Mouse (Mus musculus): ENCODE results near the gene Usp3. TPM values are rescaled to one million over a fixed set of nuclear protein-coding genes. Genes with fewer than 3 reads are reported as not detected.

Gene Usp3
- polyA plus RNA-seq, 1 experiment from 2014 or later: 110 TPM

DNA sequence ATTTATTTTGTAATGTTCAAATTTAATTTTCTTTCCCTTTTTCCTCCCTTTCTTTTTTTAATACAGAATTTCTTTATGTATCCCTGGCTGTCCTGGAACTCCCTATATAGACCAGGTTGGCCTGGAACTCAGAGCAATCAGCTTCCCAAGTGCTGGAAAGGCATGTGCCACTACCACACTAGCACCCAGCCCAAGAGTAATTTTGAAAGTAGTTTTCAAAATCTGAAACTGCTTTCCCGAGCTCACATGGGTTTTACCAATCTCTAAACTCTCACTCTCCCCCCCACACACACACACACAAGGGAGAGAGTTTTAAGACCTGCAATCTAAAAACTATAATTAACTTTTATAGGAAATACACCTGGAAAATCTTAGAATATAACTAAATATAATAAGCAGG, 7.8 kb downstream of the Usp3 start:
- Histone ChIP-seq H3K4me2 (replicated peaks) (no peak overlapping the region), H3K4me1 (peaks cover 31% of the 10 kb centered on the region), H3K4me3 (no peak overlapping the region), H3K27me3 (no peaks in the 10 kb centered on the region), H3K36me3 (no peaks in the 10 kb centered on the region), H3K9me3 (no peaks in the 10 kb centered on the region), H3K27ac (replicated peaks) (no peak overlapping the region), H3K9ac (replicated peaks) (no peak overlapping the region)
- WGBS: 80% methylated on average over 1 of the region's 1 CpGs
- no peak for ATAC-seq (replicated peaks)

DNA sequence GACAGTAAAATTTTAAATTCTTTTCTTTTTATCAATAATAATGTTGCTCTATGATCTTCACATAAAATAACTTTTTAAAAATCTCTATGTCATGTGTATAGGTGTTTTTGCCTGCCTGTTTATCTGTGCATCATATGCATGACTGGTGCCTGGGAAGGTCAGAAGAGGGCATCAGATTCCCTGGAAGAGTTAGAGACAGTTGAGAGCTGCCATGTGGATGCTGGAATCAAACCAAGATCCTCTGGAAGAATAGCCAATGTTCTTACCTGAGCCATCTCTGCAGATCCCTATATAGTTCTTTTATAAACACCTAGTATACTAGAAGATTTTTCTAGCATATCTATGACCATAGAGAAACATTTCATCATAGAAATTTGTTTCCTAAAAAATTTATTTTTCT, 8.8 kb downstream of the Usp3 start:
- no peak overlapping the region for H3K27ac ChIP-seq (replicated peaks)
- ATAC-seq (replicated peaks): no peak
- no peak overlapping the region for H3K4me2 ChIP-seq (replicated peaks)
- no peak overlapping the region for H3K4me3 ChIP-seq
- no peaks in the 10 kb centered on the region for H3K36me3 ChIP-seq
- no peak overlapping the region for H3K9ac ChIP-seq (replicated peaks)
- H3K9me3 ChIP-seq: no peaks in the 10 kb centered on the region
- no peaks in the 10 kb centered on the region for H3K27me3 ChIP-seq
- peaks cover 22% of the 10 kb centered on the region for H3K4me1 ChIP-seq

DNA sequence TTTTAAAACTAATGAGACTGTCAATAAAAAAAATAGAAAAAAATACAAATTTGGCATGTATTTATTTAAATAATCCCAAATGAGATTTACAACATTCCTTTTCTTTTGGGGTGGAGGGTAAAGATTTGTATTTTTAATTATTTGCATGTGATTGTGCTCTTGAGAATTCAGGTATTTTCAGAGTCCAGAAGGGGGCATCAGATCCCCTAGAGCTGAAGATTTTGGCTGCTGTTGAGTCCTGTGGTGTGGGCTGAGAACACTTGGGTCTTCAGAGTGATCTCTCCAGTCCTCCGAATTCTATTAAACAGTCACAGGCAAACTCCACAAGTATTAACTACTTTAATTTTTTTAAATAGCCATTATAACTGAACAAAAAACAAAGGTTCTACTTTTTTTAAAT, 9.7 kb downstream of the Usp3 start:
- H3K9me3 ChIP-seq: no peaks in the 10 kb centered on the region
- WGBS: 85% methylated on average over 1 of the region's 1 CpGs
- ATAC-seq (replicated peaks): no peak
- no peak overlapping the region for H3K4me2 ChIP-seq (replicated peaks)
- H3K9ac ChIP-seq (replicated peaks): no peak overlapping the region
- H3K4me3 ChIP-seq: no peak overlapping the region
- H3K4me1 ChIP-seq: peaks cover 15% of the 10 kb centered on the region
- no peaks in the 10 kb centered on the region for H3K36me3 ChIP-seq
- no peak overlapping the region for H3K27ac ChIP-seq (replicated peaks)
- H3K27me3 ChIP-seq: no peaks in the 10 kb centered on the region

DNA sequence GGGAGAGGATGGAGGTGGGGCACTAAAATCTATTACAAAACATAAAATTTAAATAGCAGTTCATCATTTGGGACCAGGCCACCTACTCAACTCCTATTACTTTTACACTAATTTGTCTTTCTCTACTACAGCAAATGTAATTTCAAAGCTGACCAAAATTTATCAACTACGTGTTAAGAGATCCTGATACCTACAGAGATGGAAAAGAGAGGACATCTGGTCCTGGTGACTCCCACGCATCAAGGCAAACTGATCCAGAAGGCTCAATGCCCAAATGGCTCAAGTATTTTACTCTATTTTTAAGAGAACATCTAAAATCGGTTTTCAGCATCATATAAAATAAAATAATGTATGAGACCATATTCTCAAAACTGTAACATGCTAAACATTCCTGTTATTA, 11.2 kb downstream of the Usp3 start:
- Histone ChIP-seq H3K9ac (replicated peaks) (no peak overlapping the region), H3K36me3 (no peaks in the 10 kb centered on the region), H3K27me3 (no peaks in the 10 kb centered on the region), H3K4me3 (no peak overlapping the region), H3K9me3 (no peaks in the 10 kb centered on the region), H3K4me1 (peaks cover 8% of the 10 kb centered on the region), H3K27ac (replicated peaks) (no peak overlapping the region), H3K4me2 (replicated peaks) (no peak overlapping the region)
- no peak for ATAC-seq (replicated peaks)
- WGBS: 91% methylated on average over 3 of the region's 3 CpGs

DNA sequence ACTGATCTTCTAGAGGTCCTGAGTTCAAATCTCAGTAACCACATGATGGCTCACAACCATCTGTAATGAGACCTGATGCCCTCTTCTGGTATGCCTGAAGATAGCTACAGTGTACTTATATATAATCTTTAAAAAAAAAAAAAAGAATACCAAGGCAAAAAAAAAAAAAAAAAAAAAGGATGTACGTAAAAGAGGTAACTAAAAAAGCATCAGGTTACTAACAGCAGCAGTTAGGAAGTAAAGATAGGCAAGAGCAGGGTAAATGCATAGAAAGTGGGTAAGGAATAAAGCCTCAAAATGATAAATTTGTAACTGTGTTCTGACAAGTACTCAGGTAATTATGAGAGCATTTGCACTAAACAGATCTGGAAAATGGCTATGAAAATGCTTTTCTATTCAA, 12.2 kb downstream of the Usp3 start:
- 100% methylated on average over 1 of the region's 1 CpGs for WGBS
- no peak overlapping the region for H3K4me2 ChIP-seq (replicated peaks)
- peaks cover 9% of the 10 kb centered on the region for H3K4me1 ChIP-seq
- H3K27me3 ChIP-seq: no peaks in the 10 kb centered on the region
- H3K9me3 ChIP-seq: no peaks in the 10 kb centered on the region
- no peak overlapping the region for H3K27ac ChIP-seq (replicated peaks)
- no peak overlapping the region for H3K9ac ChIP-seq (replicated peaks)
- no peak overlapping the region for H3K4me3 ChIP-seq
- H3K36me3 ChIP-seq: no peaks in the 10 kb centered on the region
- ATAC-seq (replicated peaks): no peak

DNA sequence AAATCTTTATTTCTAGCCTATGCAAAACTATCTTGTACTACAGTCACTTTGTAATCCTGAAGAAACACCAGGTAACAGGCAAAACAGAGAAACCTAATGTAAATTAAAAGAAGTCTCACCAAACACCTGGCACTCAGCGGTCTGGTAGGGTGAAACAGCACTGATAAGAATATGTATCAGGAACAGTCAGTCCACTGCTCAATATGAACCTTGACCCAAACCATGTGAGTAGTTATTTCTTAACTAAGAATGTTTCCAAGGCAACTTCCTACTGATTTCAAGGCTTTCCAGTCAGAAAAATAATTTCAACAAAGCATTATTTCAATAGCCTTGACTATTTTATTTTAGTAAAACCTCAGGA, 17.1 kb downstream of the Usp3 start:
- H3K9ac ChIP-seq (replicated peaks): no peak overlapping the region
- H3K27ac ChIP-seq (replicated peaks): no peak overlapping the region
- no peak overlapping the region for H3K4me3 ChIP-seq
- no peak for ATAC-seq (replicated peaks)
- H3K27me3 ChIP-seq: no peaks in the 10 kb centered on the region
- H3K4me1 ChIP-seq: peaks cover 17% of the 10 kb centered on the region
- H3K9me3 ChIP-seq: no peaks in the 10 kb centered on the region
- H3K4me2 ChIP-seq (replicated peaks): no peak overlapping the region
- 93% methylated on average over 1 of the region's 1 CpGs for WGBS
- no peaks in the 10 kb centered on the region for H3K36me3 ChIP-seq

DNA sequence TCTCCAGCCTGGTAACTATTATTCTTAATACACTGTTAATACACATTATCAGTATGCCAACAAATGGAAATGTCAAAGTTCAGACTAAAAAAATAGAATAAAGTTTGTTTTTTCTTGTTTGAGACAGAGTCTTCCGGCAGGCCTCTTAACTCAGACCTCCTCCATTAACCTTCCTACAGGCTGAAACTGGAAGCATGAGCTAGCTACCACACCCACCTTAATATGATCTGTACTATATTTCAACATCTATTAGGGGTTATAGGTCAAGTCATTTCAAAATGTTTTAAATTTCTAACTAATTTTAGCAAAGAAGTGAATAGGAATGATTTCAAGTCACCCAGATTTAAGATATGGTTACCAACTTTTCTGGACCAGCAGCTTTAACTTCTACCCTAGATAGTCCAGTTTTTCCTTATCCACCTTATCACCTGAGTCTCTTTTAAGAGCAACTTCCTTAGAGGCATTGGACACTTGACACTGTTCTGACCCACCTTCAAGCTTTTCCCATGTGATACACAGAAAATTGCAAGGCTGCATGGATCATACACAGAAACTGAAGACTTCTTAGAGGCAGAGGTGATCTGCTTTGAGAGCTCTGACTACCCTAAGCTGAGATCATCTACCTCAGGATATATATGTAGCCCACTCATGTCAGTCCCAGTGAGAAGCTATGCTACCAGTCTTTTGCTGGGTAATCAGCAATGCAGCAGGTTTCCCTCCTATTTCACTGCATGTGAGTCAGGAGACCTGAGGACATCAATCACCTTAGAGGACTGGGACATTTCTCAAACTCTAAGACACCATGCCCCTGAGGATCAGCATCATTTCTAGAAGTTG, 17.7 kb downstream of the Usp3 start:
- ATAC-seq (replicated peaks): no peak
- 96% methylated on average over 1 of the region's 1 CpGs for WGBS
- H3K4me2 ChIP-seq (replicated peaks): no peak overlapping the region

DNA sequence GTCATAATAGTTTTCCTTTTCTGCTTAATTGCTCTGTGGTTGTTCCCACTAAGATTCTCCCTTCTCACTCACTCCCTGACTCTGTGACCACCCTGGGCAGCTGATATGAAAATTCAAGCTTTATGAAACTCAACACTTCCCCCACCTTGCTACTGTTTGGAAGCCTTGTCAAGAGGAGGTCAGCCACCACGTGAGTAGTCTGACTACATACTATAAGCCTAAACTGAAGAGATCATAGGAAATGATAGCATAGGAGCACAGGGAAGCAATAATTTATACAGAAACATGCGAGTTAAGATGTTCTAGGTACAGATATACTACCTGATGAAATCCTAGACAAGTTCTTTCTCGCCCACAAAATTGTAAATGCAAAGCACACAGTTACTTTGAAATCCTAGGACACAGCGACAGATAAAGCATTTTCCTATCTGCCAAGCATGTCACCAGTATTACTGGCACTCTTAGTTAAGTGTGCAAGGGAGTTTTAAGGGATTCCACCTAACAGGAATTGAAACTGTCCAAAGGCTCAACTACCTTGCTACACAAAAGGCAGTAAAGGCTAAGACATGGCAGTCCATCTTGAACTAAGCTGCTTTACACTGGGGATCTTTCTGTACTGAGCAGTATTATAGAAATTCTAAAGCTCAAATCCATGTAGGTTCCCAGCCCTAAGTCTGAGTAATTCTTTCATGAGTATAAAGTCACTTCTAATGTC, 20.8 kb downstream of the Usp3 start:
- 82% methylated on average over 4 of the region's 4 CpGs for WGBS
- H3K27ac ChIP-seq (replicated peaks): no peak overlapping the region
- ATAC-seq (replicated peaks): no peak

More for the DNA sequence above, 17.7 kb downstream of the Usp3 start:
- peaks cover 17% of the 10 kb centered on the region for H3K4me1 ChIP-seq
- no peaks in the 10 kb centered on the region for H3K36me3 ChIP-seq
- no peak overlapping the region for H3K4me3 ChIP-seq
- no peak overlapping the region for H3K9ac ChIP-seq (replicated peaks)
- no peak overlapping the region for H3K27ac ChIP-seq (replicated peaks)
- H3K9me3 ChIP-seq: no peaks in the 10 kb centered on the region
- H3K27me3 ChIP-seq: no peaks in the 10 kb centered on the region

DNA sequence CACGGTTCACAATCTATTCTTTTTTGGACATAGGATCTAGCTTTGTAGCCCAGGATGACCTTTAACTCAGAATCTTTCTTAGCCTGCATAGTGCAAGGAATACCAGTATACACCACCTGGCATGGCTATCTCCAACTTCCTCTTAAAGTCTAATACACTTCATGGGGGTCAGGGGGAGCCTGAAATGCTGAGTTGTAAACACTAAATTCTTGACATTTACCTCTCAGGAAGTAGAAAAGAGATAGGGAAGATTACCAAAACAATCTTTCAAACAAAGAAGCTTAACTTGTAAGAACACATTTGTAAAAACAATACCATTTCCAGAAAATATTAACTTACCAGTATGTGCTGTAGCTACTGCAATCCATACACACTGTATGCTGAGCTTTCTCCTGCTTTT, 30.7 kb downstream of the Usp3 start:
- Histone ChIP-seq H3K9me3 (no peaks in the 10 kb centered on the region), H3K4me3 (no peak overlapping the region), H3K27me3 (no peaks in the 10 kb centered on the region), H3K9ac (replicated peaks) (no peak overlapping the region), H3K27ac (replicated peaks) (no peak overlapping the region), H3K4me2 (replicated peaks) (no peak overlapping the region), H3K36me3 (no peaks in the 10 kb centered on the region), H3K4me1 (peaks cover 8% of the 10 kb centered on the region)
- 83% methylated on average over 1 of the region's 1 CpGs for whole genome bisulfite sequencing
- ATAC-seq (replicated peaks): no peak

More for the DNA sequence above, 20.8 kb downstream of the Usp3 start:
- no peaks in the 10 kb centered on the region for H3K9me3 ChIP-seq
- H3K27me3 ChIP-seq: no peaks in the 10 kb centered on the region
- no peak overlapping the region for H3K4me3 ChIP-seq
- peaks cover 17% of the 10 kb centered on the region for H3K4me1 ChIP-seq
- no peak overlapping the region for H3K9ac ChIP-seq (replicated peaks)
- no peaks in the 10 kb centered on the region for H3K36me3 ChIP-seq
- no peak overlapping the region for H3K4me2 ChIP-seq (replicated peaks)

DNA sequence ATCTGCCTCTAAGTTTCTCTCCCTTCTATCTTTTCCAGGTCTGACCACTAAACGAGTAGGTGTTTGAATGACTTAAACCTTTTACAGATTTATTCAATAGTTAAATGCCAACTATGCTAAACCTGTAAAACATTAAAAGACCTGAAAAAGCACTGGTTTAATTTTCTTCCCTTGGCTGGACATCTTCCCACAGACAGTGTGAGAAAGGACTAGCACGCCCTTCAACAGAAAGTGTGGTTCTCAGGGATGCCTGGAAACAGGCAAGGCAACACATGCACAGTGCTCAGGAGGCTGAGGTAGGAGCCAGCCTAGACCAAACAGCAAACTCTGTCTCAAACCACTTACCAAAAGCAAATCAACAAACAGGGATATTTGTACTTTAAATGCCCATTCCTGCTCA, 31.4 kb downstream of the Usp3 start:
- no peaks in the 10 kb centered on the region for H3K36me3 ChIP-seq
- H3K9me3 ChIP-seq: no peaks in the 10 kb centered on the region
- H3K27me3 ChIP-seq: no peaks in the 10 kb centered on the region
- no peak overlapping the region for H3K27ac ChIP-seq (replicated peaks)
- WGBS: 90% methylated on average over 2 of the region's 2 CpGs
- H3K9ac ChIP-seq (replicated peaks): no peak overlapping the region
- H3K4me2 ChIP-seq (replicated peaks): no peak overlapping the region
- H3K4me3 ChIP-seq: no peak overlapping the region
- peaks cover 8% of the 10 kb centered on the region for H3K4me1 ChIP-seq
- ATAC-seq (replicated peaks): no peak

DNA sequence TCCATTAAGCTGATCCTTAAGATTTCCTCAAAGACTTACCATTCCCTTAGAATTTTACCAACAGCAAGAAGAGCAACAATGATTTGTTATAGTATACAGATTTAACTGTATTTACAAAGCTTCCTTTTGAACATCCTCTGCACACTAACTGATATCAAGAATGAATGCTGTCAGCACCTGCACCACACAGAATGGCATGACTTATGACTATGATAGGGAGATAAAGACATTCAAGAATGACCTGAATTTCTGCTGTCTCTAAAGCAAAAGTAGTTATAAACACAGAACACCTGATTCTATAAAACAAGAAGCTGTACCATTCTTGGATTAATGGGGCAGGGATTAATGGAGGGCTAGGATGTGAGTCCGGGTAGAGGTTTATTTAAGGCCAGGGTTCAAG, 32.2 kb downstream of the Usp3 start:
- H3K36me3 ChIP-seq: no peaks in the 10 kb centered on the region
- peaks cover 8% of the 10 kb centered on the region for H3K4me1 ChIP-seq
- no peak overlapping the region for H3K4me2 ChIP-seq (replicated peaks)
- no peaks in the 10 kb centered on the region for H3K9me3 ChIP-seq
- H3K27ac ChIP-seq (replicated peaks): peak overlapping the region; percentile 60; the same call in 1 of the 2 replicates
- no peaks in the 10 kb centered on the region for H3K27me3 ChIP-seq
- WGBS: 55% methylated on average over 1 of the region's 1 CpGs
- no peak overlapping the region for H3K4me3 ChIP-seq
- H3K9ac ChIP-seq (replicated peaks): no peak overlapping the region
- no peak for ATAC-seq (replicated peaks)

DNA sequence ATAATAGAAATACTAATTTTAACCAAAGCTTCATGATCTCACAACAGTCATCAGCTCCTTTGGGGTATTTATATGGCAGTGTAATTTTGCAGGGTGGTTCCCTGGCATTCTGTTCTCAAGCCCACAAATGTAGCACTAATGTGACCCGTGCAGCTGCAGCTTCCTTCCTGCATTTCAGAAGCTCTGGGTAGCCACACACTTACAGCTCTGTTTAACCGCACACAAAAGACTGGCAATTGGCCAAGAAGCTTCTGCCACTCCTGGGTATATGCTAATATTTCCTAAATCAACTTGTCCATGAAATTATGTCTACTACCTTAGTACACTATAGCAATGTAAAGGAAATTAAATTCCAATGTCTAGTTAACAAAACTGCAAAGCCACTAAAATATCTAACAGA, 32.6 kb downstream of the Usp3 start:
- Histone ChIP-seq H3K27ac (replicated peaks) (peak overlapping the region; percentile 72), H3K36me3 (no peaks in the 10 kb centered on the region), H3K27me3 (no peaks in the 10 kb centered on the region), H3K4me1 (peaks cover 8% of the 10 kb centered on the region), H3K9ac (replicated peaks) (no peak overlapping the region), H3K4me2 (replicated peaks) (no peak overlapping the region), H3K9me3 (no peaks in the 10 kb centered on the region), H3K4me3 (no peak overlapping the region)
- 2% methylated on average over 2 of the region's 2 CpGs for WGBS
- ATAC-seq (replicated peaks): peak; percentile 55

All from forebrain, embryonic 15.5 days (tissue).